Mouse (Mus musculus) gastrocnemius, postnatal 10 days (tissue): ENCODE results near the gene Sertad3. TPM values are rescaled to one million over a fixed set of nuclear protein-coding genes. Genes with fewer than 3 reads are reported as not detected.

ENCODE experiments used
- DNase-seq: peaks from one replicate; pipeline ENCODE4 v3.0.0; 2021; ENCODE audit warnings: mixed read lengths
- long read RNA-seq, 2 experiments: library from polyadenylated mRNA; stranded (forward); transcript quantifications; one replicate each; pipeline ENCODE4 v2.0.0; 2021
- total RNA-seq, 2 experiments: library from RNA; stranded (reverse); gene quantifications; 2 replicates each; pipeline ENCODE4 v1.2.3; 2021

Sertad3 gene
- 10 to 100 TPM in 1 of 2 experiments, 1 to 10 TPM in 1; 9.0 to 13.0 TPM for total RNA-seq
- long read RNA-seq, experiment 1, transcript Sertad3-201 (2 exons, 1,329 nt): major isoform, 12 of 14 reads
- long read RNA-seq, experiment 1, partial matches to known transcripts: 0 of 14 reads
- long read RNA-seq, experiment 1, other reads (novel, unspliced or antisense): 2 of 14 reads
- long read RNA-seq, experiment 2, transcript Sertad3-201 (2 exons, 1,329 nt): major isoform, 5 of 7 reads
- long read RNA-seq, experiment 2, partial matches to known transcripts: 2 of 7 reads
- long read RNA-seq, experiment 2, other reads (novel, unspliced or antisense): 0 of 7 reads

- peak; percentile 100 for DNase-seq
These were observed at the start of gene Sertad3 for GRCm38 (mm10) chr7:27473156-27473834. TSS of gene Sertad3 (plus strand) at chr7:27473768.

GRCm38 (mm10) chr7:27427387-27427786 lies 46.2 kb upstream of the Sertad3 start:
- DNase-seq: no peak

GRCm38 (mm10) chr7:27428002-27428401 lies 45.6 kb upstream of the Sertad3 start:
- DNase-seq: no peak

GRCm38 (mm10) chr7:27429135-27429534 lies 44.4 kb upstream of the Sertad3 start:
- no peak for DNase-seq

- DNase-seq: no peak
These were observed 40.2 kb upstream of the Sertad3 start for GRCm38 (mm10) chr7:27433349-27433748.

GRCm38 (mm10) chr7:27433794-27434193 lies 39.8 kb upstream of the Sertad3 start:
- DNase-seq: no peak

GRCm38 (mm10) chr7:27437544-27437943 lies 36.0 kb upstream of the Sertad3 start:
- DNase-seq: no peak

GRCm38 (mm10) chr7:27440014-27440413 lies 33.6 kb upstream of the Sertad3 start:
- DNase-seq: no peak

- DNase-seq: no peak
These were observed 27.5 kb upstream of the Sertad3 start for GRCm38 (mm10) chr7:27446051-27446450.

GRCm38 (mm10) chr7:27446521-27447418 lies 26.8 kb upstream of the Sertad3 start:
- no peak for DNase-seq

GRCm38 (mm10) chr7:27447419-27448286 lies 25.9 kb upstream of the Sertad3 start, which contains the start of the genes Sptbn4 and Blvrb:
TSS of gene Sptbn4 (minus strand) at chr7:27447686.
TSS of gene Blvrb (plus strand) at chr7:27447978.
- peak; percentile 95 for DNase-seq

- peak; percentile 35 for DNase-seq
These were observed 25.0 kb upstream of the Sertad3 start for GRCm38 (mm10) chr7:27448421-27449206.

GRCm38 (mm10) chr7:27449256-27449862 lies 24.2 kb upstream of the Sertad3 start:
- peak; percentile 76 for DNase-seq

- no peak for DNase-seq
These were observed 22.2 kb upstream of the Sertad3 start for GRCm38 (mm10) chr7:27451359-27451758.

- no peak for DNase-seq
These were observed 21.3 kb upstream of the Sertad3 start for GRCm38 (mm10) chr7:27452206-27452770.

GRCm38 (mm10) chr7:27454461-27455121 lies 19.0 kb upstream of the Sertad3 start:
- no peak for DNase-seq

GRCm38 (mm10) chr7:27455273-27455672 lies 18.3 kb upstream of the Sertad3 start:
- DNase-seq: no peak

GRCm38 (mm10) chr7:27458614-27459013 lies 15.0 kb upstream of the Sertad3 start:
- DNase-seq: no peak

- DNase-seq: no peak
These were observed 13.9 kb upstream of the Sertad3 start for GRCm38 (mm10) chr7:27459640-27460039.
